Mouse (Mus musculus) megakaryocyte-erythroid progenitor cell, adult 5 weeks (primary cell): ENCODE measurements around the gene Ube2q1. TPM values are rescaled to one million over a fixed set of nuclear protein-coding genes. Genes with fewer than 3 reads are reported as not detected.

Experiments used
- polyA plus RNA-seq: library from polyadenylated mRNA; stranded (reverse); fragments of >175 nt; gene quantifications from 2 replicates; pipeline ENCODE4 v1.2.3, GENCODE M21; 2012

Ube2q1 gene
- polyA plus RNA-seq, result 42.9 and 43.8 TPM in 2 replicates

GRCm38 (mm10) chr3:89772968-89773709, at the start of gene Ube2q1:
Gene Ube2q1 (plus strand): TSS chr3:89773616.

DNA sequence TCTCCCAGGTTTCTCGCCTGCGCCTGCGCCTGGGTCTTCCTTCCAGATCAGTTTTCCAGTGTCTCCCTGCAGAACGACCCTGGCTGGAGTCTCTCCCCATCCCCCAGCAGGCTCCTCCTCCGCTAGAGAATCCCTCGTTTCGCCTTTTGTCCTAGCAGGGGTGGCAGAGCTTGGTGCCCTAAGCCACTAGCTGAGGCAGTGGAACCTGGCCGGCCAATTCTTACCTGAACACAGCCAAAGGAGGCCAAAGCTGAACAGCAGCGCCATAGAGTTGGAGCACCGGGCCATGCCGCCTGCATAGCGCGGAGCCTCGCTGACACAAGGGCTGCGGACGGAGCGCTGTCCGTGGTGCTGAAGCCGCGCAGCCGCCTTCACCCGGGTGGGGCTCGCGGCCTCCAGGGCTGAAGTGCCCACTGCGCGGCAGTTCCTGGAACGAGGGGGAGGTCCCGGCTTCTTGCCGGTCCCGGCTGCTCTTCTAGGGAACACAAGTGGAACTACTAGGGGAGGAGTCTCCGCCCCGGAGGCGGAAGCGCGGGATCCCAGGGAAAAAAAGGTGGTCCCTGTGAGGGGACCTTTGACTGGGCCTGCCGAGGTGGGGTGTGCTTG, 9.2 kb upstream of the Ube2q1 start, which contains the start of gene Chrnb2:
Gene Chrnb2 (minus strand): TSS at position 514 of the 606 bp plus-strand sequence.

DNA sequence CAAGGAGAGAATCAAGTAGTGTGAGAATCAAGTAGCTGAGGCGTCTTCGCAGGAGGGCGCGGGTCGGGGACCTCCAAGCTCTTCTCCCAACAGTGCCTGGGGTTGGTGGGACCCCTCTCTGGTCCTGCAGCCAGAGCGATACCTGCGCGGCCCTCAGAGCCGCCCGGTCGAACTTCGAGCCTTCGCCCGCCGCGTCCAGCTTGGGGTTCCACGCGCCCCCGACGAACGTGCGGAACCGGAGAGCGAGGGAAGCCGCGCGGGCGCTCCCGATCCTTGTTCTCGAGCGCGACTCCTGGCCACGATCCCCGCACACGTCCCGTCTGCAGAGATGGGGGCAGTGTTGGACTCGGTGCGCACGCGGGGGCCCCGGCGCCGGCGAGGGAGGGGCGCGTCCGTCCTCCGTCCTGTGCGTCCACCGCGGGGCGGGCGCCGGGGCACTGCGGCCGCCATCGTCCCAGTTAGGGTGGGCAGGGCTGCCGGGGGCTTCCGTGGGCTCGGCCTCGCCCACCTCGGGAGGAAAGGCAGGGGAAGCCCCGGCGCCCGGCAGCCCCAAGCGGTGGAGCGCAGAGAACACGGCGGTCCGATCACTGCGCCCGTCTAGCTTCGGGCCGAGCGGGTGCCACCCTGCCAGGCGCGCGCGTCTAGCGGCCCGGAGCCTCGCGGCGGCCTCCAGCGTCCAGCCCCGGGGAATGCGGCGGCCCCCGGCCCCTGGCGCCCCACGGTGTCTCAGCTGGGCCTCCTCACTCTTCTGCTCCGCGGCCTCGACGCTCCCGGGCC, 57.6 kb downstream of the Ube2q1 start, which contains the start of gene She:
Gene She (plus strand): TSS at position 556 of the 777 bp plus-strand sequence.

Other genes starting within 250 kb of the Ube2q1 start
- gene Adar, start 58.6 kb upstream of the Ube2q1 start, polyA plus RNA-seq, result 16.0 and 16.6 TPM in 2 replicates
- gene Chrnb2, start 9.0 kb upstream of the Ube2q1 start, polyA plus RNA-seq, result 0.23 and 0.33 TPM in 2 replicates
- 0.02 and 0.03 TPM in 2 replicates for gene She, start 57.8 kb downstream of the Ube2q1 start, polyA plus RNA-seq
- 22.2 and 31.3 TPM in 2 replicates for gene Il6ra, start 139.6 kb downstream of the Ube2q1 start, polyA plus RNA-seq
- 11.9 and 18.6 TPM in 2 replicates for gene Atp8b2, start 189.9 kb downstream of the Ube2q1 start, polyA plus RNA-seq
- 25.8 and 34.8 TPM in 2 replicates for gene Hax1, start 225.2 kb downstream of the Ube2q1 start, polyA plus RNA-seq